ENCODE assay signal across 8 mouse cellular contexts in genomic region chr6:142545132-142545531, GRCm38 (mm10). TPM values are rescaled to one million over a fixed set of nuclear protein-coding genes. Genes with fewer than 3 reads are reported as not detected.
DNase-seq lines count a peak whose midpoint lies in the region; ATAC-seq lines count a peak whose summit lies in the region.

No protein-coding gene starts in this region.

- peak overlapping the region; percentile 25 for H3K4me2 ChIP-seq in embryonic facial prominence, embryonic 12.5 days (replicated peaks)
- H3K4me2 ChIP-seq in hindbrain, embryonic 12.5 days (replicated peaks), result peak overlapping the region; percentile 31
- peak overlapping the region; percentile 30 for H3K4me2 ChIP-seq in midbrain, embryonic 11.5 days

- H3K27ac ChIP-seq in embryonic facial prominence, embryonic 12.5 days, result no peak overlapping the region
- no peak overlapping the region for H3K27ac ChIP-seq in hindbrain, embryonic 12.5 days
- no peak overlapping the region for H3K27ac ChIP-seq in midbrain, embryonic 11.5 days (ENCODE audit: low read depth, low read length)

- no peak for ATAC-seq in embryonic facial prominence, embryonic 12.5 days (ENCODE audit: insufficient number of reproducible peaks, insufficient read depth, low FRiP score, low TSS enrichment)
- no peak for ATAC-seq in hindbrain, embryonic 12.5 days (ENCODE audit: low FRiP score)
- no peak for ATAC-seq in midbrain, embryonic 11.5 days (ENCODE audit: low FRiP score)

- no peak overlapping the region for H3K4me3 ChIP-seq in embryonic facial prominence, embryonic 12.5 days
- H3K4me3 ChIP-seq in hindbrain, embryonic 12.5 days, result no peak overlapping the region
- no peak overlapping the region for H3K4me3 ChIP-seq in midbrain, embryonic 11.5 days (ENCODE audit: low read depth, low read length)

- DNase-seq in kidney, adult 9 months, result peak; percentile 33
- no peak for DNase-seq in kidney, postnatal 36 days
- no peak for DNase-seq in midbrain, embryonic 11.5 days (ENCODE audit: low spot score, missing footprints)
- no peak for DNase-seq in frontal cortex, postnatal 14 days (ENCODE audit: low spot score in 2 of 2)
- DNase-seq in spleen, adult 18-20 months, result no peak
- no peak for DNase-seq in thymus, postnatal 25 days

- no peaks in the 10 kb centered on the region for H3K36me3 ChIP-seq in embryonic facial prominence, embryonic 12.5 days
- H3K36me3 ChIP-seq in hindbrain, embryonic 12.5 days, result no peaks in the 10 kb centered on the region
- no peaks in the 10 kb centered on the region for H3K36me3 ChIP-seq in midbrain, embryonic 11.5 days (ENCODE audit: control insufficient read depth, insufficient read depth, low read length)

- WGBS in embryonic facial prominence, embryonic 12.5 days, result 44% methylated on average over 14 of the region's 14 CpGs
- 58% methylated on average over 14 of the region's 14 CpGs for WGBS in hindbrain, embryonic 12.5 days
- WGBS in midbrain, embryonic 11.5 days, result 62% methylated on average over 14 of the region's 14 CpGs

- H3K9me3 ChIP-seq in embryonic facial prominence, embryonic 12.5 days, result no peaks in the 10 kb centered on the region
- no peaks in the 10 kb centered on the region for H3K9me3 ChIP-seq in hindbrain, embryonic 12.5 days (replicated peaks)
- no peaks in the 10 kb centered on the region for H3K9me3 ChIP-seq in midbrain, embryonic 11.5 days (ENCODE audit: control insufficient read depth, low read length)

- no peaks in the 10 kb centered on the region for H3K27me3 ChIP-seq in embryonic facial prominence, embryonic 12.5 days
- H3K27me3 ChIP-seq in hindbrain, embryonic 12.5 days, result no peaks in the 10 kb centered on the region
- H3K27me3 ChIP-seq in midbrain, embryonic 11.5 days (ENCODE audit: control insufficient read depth, insufficient read depth, low read length), result no peaks in the 10 kb centered on the region

- H3K4me1 ChIP-seq in embryonic facial prominence, embryonic 12.5 days, result peaks cover 4% of the 10 kb centered on the region; the same call in 1 of the 2 replicates
- H3K4me1 ChIP-seq in hindbrain, embryonic 12.5 days, result no peaks in the 10 kb centered on the region
- no peaks in the 10 kb centered on the region for H3K4me1 ChIP-seq in midbrain, embryonic 11.5 days (ENCODE audit: control insufficient read depth, insufficient read depth, low read length)

- H3K9ac ChIP-seq in embryonic facial prominence, embryonic 12.5 days, result no peak overlapping the region
- H3K9ac ChIP-seq in hindbrain, embryonic 12.5 days, result no peak overlapping the region
- no peak overlapping the region for H3K9ac ChIP-seq in midbrain, embryonic 11.5 days (ENCODE audit: low read length)

RNA-seq across cellular contexts. Expression of gene Kcnj8, which starts 26.3 kb away (rescaled TPM):
- 3.9 TPM in 2 replicates for polyA plus RNA-seq in embryonic facial prominence, embryonic 12.5 days (2016; fragmentation: Nextera tagmentation; extraction: Ambion mirVana)
- 4.3 and 4.9 TPM in 2 replicates for polyA plus RNA-seq in hindbrain, embryonic 12.5 days (2016; fragmentation: Nextera tagmentation; extraction: Ambion mirVana)
- polyA plus RNA-seq in midbrain, embryonic 11.5 days (2014; fragmentation: Nextera tagmentation; extraction: Ambion mirVana), result 6.6 and 8.2 TPM in 2 replicates

RNA-seq across cellular contexts. Expression of gene Ldhb, which starts 37.4 kb away (rescaled TPM):
- 407 and 439 TPM in 2 replicates for polyA plus RNA-seq in embryonic facial prominence, embryonic 12.5 days (2016; fragmentation: Nextera tagmentation; extraction: Ambion mirVana)
- 385 and 413 TPM in 2 replicates for polyA plus RNA-seq in hindbrain, embryonic 12.5 days (2016; fragmentation: Nextera tagmentation; extraction: Ambion mirVana)
- 363 and 385 TPM in 2 replicates for polyA plus RNA-seq in midbrain, embryonic 11.5 days (2014; fragmentation: Nextera tagmentation; extraction: Ambion mirVana)
